Mouse (Mus musculus) bone marrow, adult 2 months (tissue): ENCODE data around the gene Slc9a1.

Experiments
- CTCF ChIP-seq: fragments of 200-500 bp; IDR thresholded peaks from 2 replicates; pipeline ENCODE4 v1.5.1; 2011; ENCODE audit warnings: low read length, control low read depth; ENCODE audit not compliant: control insufficient read depth, insufficient read depth
- POLR2A ChIP-seq: fragments of 200-500 bp; IDR thresholded peaks from 2 replicates; pipeline ENCODE4 v1.6.1; 2011; ENCODE audit warnings: low read depth, mild to moderate bottlenecking, control low read depth, low read length, borderline replicate concordance; ENCODE audit not compliant: control insufficient read depth

- TF ChIP-seq CTCF (peak; percentile 88), POLR2A (peak; percentile 100)
Observed at GRCm38 (mm10) chr4:133369553-133370297, at the start of gene Slc9a1.
